Mouse (Mus musculus): ENCODE measurements around the gene Syngr1. TPM values are rescaled to one million over a fixed set of nuclear protein-coding genes. Genes with fewer than 3 reads are reported as not detected.

The Syngr1 gene
- polyA plus RNA-seq, 1 experiment from 2014 or later: 8.7 TPM

GRCm38 (mm10) chr15:80136645-80137044 lies 45.5 kb downstream of the Syngr1 start:
- H3K4me3 ChIP-seq (ENCODE audit: low read depth, low read length): no peak overlapping the region
- peaks cover 16% of the 10 kb centered on the region for H3K4me1 ChIP-seq (ENCODE audit: control insufficient read depth, insufficient read depth, low read length)
- WGBS: 95% methylated on average over 3 of the region's 3 CpGs
- no peak overlapping the region for H3K9ac ChIP-seq (ENCODE audit: low read length)
- no peak overlapping the region for H3K27ac ChIP-seq (ENCODE audit: low read depth, low read length)
- DNase-seq (ENCODE audit: low spot score) (no peak), ATAC-seq (ENCODE audit: insufficient read depth, low FRiP score, low TSS enrichment) (no peak)
- no peaks in the 10 kb centered on the region for H3K9me3 ChIP-seq (ENCODE audit: control insufficient read depth, low read length)
- no peaks in the 10 kb centered on the region for H3K27me3 ChIP-seq (ENCODE audit: control insufficient read depth, insufficient read depth, low read length)
- no peak overlapping the region for H3K4me2 ChIP-seq (ENCODE audit: low read depth)
- peaks cover 3% of the 10 kb centered on the region; the same call in 1 of the 2 replicates for H3K36me3 ChIP-seq (ENCODE audit: control insufficient read depth, insufficient read depth, low read length)

- Histone ChIP-seq H3K9me3 (ENCODE audit: control insufficient read depth, low read length) (no peaks in the 10 kb centered on the region), H3K4me2 (ENCODE audit: low read depth) (no peak overlapping the region), H3K4me3 (ENCODE audit: low read depth, low read length) (no peak overlapping the region), H3K36me3 (ENCODE audit: control insufficient read depth, insufficient read depth, low read length) (peaks cover 3% of the 10 kb centered on the region; the same call in 1 of the 2 replicates), H3K27ac (ENCODE audit: low read depth, low read length) (no peak overlapping the region), H3K9ac (ENCODE audit: low read length) (no peak overlapping the region), H3K27me3 (ENCODE audit: control insufficient read depth, insufficient read depth, low read length) (no peaks in the 10 kb centered on the region), H3K4me1 (ENCODE audit: control insufficient read depth, insufficient read depth, low read length) (peaks cover 16% of the 10 kb centered on the region)
- ATAC-seq (ENCODE audit: insufficient read depth, low FRiP score, low TSS enrichment): no peak
- DNase-seq (ENCODE audit: low spot score): no peak
- WGBS: 81% methylated on average over 17 of the region's 17 CpGs
These were observed 47.0 kb downstream of the Syngr1 start for GRCm38 (mm10) chr15:80137945-80138791.

- H3K9ac ChIP-seq (ENCODE audit: low read length): no peak overlapping the region
- no peak overlapping the region for H3K4me2 ChIP-seq (ENCODE audit: low read depth)
- H3K4me1 ChIP-seq (ENCODE audit: control insufficient read depth, insufficient read depth, low read length): 0 out of 2 replicates have a peak, but pooled peaks cover 2% of the 10 kb centered on the region
- H3K4me3 ChIP-seq (ENCODE audit: low read depth, low read length): no peak overlapping the region
- WGBS: 97% methylated on average over 2 of the region's 2 CpGs
- no peak overlapping the region for H3K27ac ChIP-seq (ENCODE audit: low read depth, low read length)
- ATAC-seq (ENCODE audit: insufficient read depth, low FRiP score, low TSS enrichment) (no peak), DNase-seq (ENCODE audit: low spot score) (no peak)
- H3K27me3 ChIP-seq (ENCODE audit: control insufficient read depth, insufficient read depth, low read length): no peaks in the 10 kb centered on the region
- H3K9me3 ChIP-seq (ENCODE audit: control insufficient read depth, low read length): no peaks in the 10 kb centered on the region
- peaks cover 3% of the 10 kb centered on the region; the same call in 1 of the 2 replicates for H3K36me3 ChIP-seq (ENCODE audit: control insufficient read depth, insufficient read depth, low read length)
These were observed 49.2 kb downstream of the Syngr1 start for GRCm38 (mm10) chr15:80140302-80140701.

GRCm38 (mm10) chr15:80140878-80141277 lies 49.7 kb downstream of the Syngr1 start:
- H3K4me2 ChIP-seq (ENCODE audit: low read depth): no peak overlapping the region
- no peak overlapping the region for H3K27ac ChIP-seq (ENCODE audit: low read depth, low read length)
- H3K4me3 ChIP-seq (ENCODE audit: low read depth, low read length): no peak overlapping the region
- WGBS: 98% methylated on average over 3 of the region's 3 CpGs
- DNase-seq (ENCODE audit: low spot score) (no peak), ATAC-seq (ENCODE audit: insufficient read depth, low FRiP score, low TSS enrichment) (no peak)
- no peaks in the 10 kb centered on the region for H3K27me3 ChIP-seq (ENCODE audit: control insufficient read depth, insufficient read depth, low read length)
- H3K36me3 ChIP-seq (ENCODE audit: control insufficient read depth, insufficient read depth, low read length): peaks cover 3% of the 10 kb centered on the region; the same call in 1 of the 2 replicates
- no peaks in the 10 kb centered on the region for H3K9me3 ChIP-seq (ENCODE audit: control insufficient read depth, low read length)
- H3K4me1 ChIP-seq (ENCODE audit: control insufficient read depth, insufficient read depth, low read length): 0 out of 2 replicates have a peak, but pooled peaks cover 2% of the 10 kb centered on the region
- H3K9ac ChIP-seq (ENCODE audit: low read length): no peak overlapping the region

GRCm38 (mm10) chr15:80142130-80142529 lies 51.0 kb downstream of the Syngr1 start:
- 97% methylated on average over 3 of the region's 3 CpGs for WGBS
- H3K36me3 ChIP-seq (ENCODE audit: control insufficient read depth, insufficient read depth, low read length): peaks cover 3% of the 10 kb centered on the region; the same call in 1 of the 2 replicates

GRCm38 (mm10) chr15:80143760-80144159 lies 52.6 kb downstream of the Syngr1 start:
- ATAC-seq (ENCODE audit: insufficient read depth, low FRiP score, low TSS enrichment) (no peak), DNase-seq (ENCODE audit: low spot score) (no peak)
- Histone ChIP-seq H3K27ac (ENCODE audit: low read depth, low read length) (no peak overlapping the region), H3K9ac (ENCODE audit: low read length) (no peak overlapping the region), H3K36me3 (ENCODE audit: control insufficient read depth, insufficient read depth, low read length) (peaks cover 3% of the 10 kb centered on the region; the same call in 1 of the 2 replicates), H3K9me3 (ENCODE audit: control insufficient read depth, low read length) (no peaks in the 10 kb centered on the region), H3K27me3 (ENCODE audit: control insufficient read depth, insufficient read depth, low read length) (no peaks in the 10 kb centered on the region), H3K4me1 (ENCODE audit: control insufficient read depth, insufficient read depth, low read length) (no peaks in the 10 kb centered on the region), H3K4me2 (ENCODE audit: low read depth) (no peak overlapping the region), H3K4me3 (ENCODE audit: low read depth, low read length) (no peak overlapping the region)
- WGBS: 94% methylated on average over 6 of the region's 6 CpGs

More at GRCm38 (mm10) chr15:80142130-80142529, 51.0 kb downstream of the Syngr1 start:
- H3K9ac ChIP-seq (ENCODE audit: low read length): no peak overlapping the region
- no peak overlapping the region for H3K4me2 ChIP-seq (ENCODE audit: low read depth)
- H3K4me3 ChIP-seq (ENCODE audit: low read depth, low read length): no peak overlapping the region
- H3K4me1 ChIP-seq (ENCODE audit: control insufficient read depth, insufficient read depth, low read length): 0 out of 2 replicates have a peak, but pooled peaks cover 2% of the 10 kb centered on the region
- ATAC-seq (ENCODE audit: insufficient read depth, low FRiP score, low TSS enrichment): no peak
- DNase-seq (ENCODE audit: low spot score): no peak
- H3K27ac ChIP-seq (ENCODE audit: low read depth, low read length): no peak overlapping the region
- H3K9me3 ChIP-seq (ENCODE audit: control insufficient read depth, low read length): no peaks in the 10 kb centered on the region
- H3K27me3 ChIP-seq (ENCODE audit: control insufficient read depth, insufficient read depth, low read length): no peaks in the 10 kb centered on the region

- peaks cover 6% of the 10 kb centered on the region for H3K36me3 ChIP-seq (ENCODE audit: control insufficient read depth, insufficient read depth, low read length)
- DNase-seq (ENCODE audit: low spot score) (no peak), ATAC-seq (ENCODE audit: insufficient read depth, low FRiP score, low TSS enrichment) (no peak)
- H3K4me3 ChIP-seq (ENCODE audit: low read depth, low read length): no peak overlapping the region
- H3K27me3 ChIP-seq (ENCODE audit: control insufficient read depth, insufficient read depth, low read length): no peaks in the 10 kb centered on the region
- no peaks in the 10 kb centered on the region for H3K9me3 ChIP-seq (ENCODE audit: control insufficient read depth, low read length)
- H3K4me2 ChIP-seq (ENCODE audit: low read depth): no peak overlapping the region
- H3K9ac ChIP-seq (ENCODE audit: low read length): no peak overlapping the region
- H3K27ac ChIP-seq (ENCODE audit: low read depth, low read length): no peak overlapping the region
- WGBS: 91% methylated on average over 5 of the region's 5 CpGs
- H3K4me1 ChIP-seq (ENCODE audit: control insufficient read depth, insufficient read depth, low read length): no peaks in the 10 kb centered on the region
These were observed 54.3 kb downstream of the Syngr1 start for GRCm38 (mm10) chr15:80145397-80145796.

GRCm38 (mm10) chr15:80146153-80146552 lies 55.0 kb downstream of the Syngr1 start:
- Histone ChIP-seq H3K4me2 (ENCODE audit: low read depth) (no peak overlapping the region), H3K27me3 (ENCODE audit: control insufficient read depth, insufficient read depth, low read length) (no peaks in the 10 kb centered on the region), H3K36me3 (ENCODE audit: control insufficient read depth, insufficient read depth, low read length) (peaks cover 7% of the 10 kb centered on the region), H3K4me3 (ENCODE audit: low read depth, low read length) (no peak overlapping the region), H3K27ac (ENCODE audit: low read depth, low read length) (no peak overlapping the region), H3K9me3 (ENCODE audit: control insufficient read depth, low read length) (no peaks in the 10 kb centered on the region), H3K4me1 (ENCODE audit: control insufficient read depth, insufficient read depth, low read length) (no peaks in the 10 kb centered on the region), H3K9ac (ENCODE audit: low read length) (no peak overlapping the region)
- DNase-seq (ENCODE audit: low spot score) (no peak), ATAC-seq (ENCODE audit: insufficient read depth, low FRiP score, low TSS enrichment) (no peak)
- 61% methylated on average over 6 of the region's 6 CpGs for WGBS

- Histone ChIP-seq H3K27ac (ENCODE audit: low read depth, low read length) (no peak overlapping the region), H3K27me3 (ENCODE audit: control insufficient read depth, insufficient read depth, low read length) (no peaks in the 10 kb centered on the region), H3K9ac (ENCODE audit: low read length) (no peak overlapping the region), H3K4me1 (ENCODE audit: control insufficient read depth, insufficient read depth, low read length) (no peaks in the 10 kb centered on the region), H3K4me3 (ENCODE audit: low read depth, low read length) (no peak overlapping the region), H3K36me3 (ENCODE audit: control insufficient read depth, insufficient read depth, low read length) (peaks cover 6% of the 10 kb centered on the region), H3K4me2 (ENCODE audit: low read depth) (no peak overlapping the region), H3K9me3 (ENCODE audit: control insufficient read depth, low read length) (no peaks in the 10 kb centered on the region)
- DNase-seq (ENCODE audit: low spot score) (no peak), ATAC-seq (ENCODE audit: insufficient read depth, low FRiP score, low TSS enrichment) (no peak)
- 90% methylated on average over 14 of the region's 14 CpGs for WGBS
These were observed 56.0 kb downstream of the Syngr1 start for GRCm38 (mm10) chr15:80147090-80147489.
